Mouse (Mus musculus): ENCODE data around the gene Gm4871.
"Not testable (repeated sequence)": the region's sequence is repeated elsewhere in the genome, so short reads cannot be mapped to it uniquely, and the experiment has no call there.

The Gm4871 gene

DNA sequence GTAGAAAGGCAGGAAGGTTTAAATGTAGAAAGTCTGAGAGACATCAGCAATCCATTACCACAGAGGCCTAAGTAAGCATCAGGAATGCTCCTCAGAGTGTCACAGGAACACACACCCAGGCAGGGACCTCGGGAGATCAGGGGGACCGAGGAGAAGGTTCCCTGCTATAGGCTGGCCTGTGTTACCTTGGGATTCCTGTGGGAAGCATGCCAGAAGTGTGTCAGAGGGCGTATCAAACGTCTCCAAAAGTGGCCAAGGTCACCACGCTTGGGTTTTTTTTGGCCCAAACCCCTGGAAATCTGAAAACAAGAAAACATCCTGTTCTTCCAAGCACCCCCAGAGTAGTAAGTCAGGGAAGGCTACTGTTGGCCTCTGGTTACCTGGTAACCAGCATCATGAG is at the start of gene Gm4871:
Gene Gm4871 (minus strand): TSS at position 364 of the 400 bp plus-strand sequence.
- DNase-seq (ENCODE audit: extremely low read depth, insufficient read length, low spot score), result not testable (repeated sequence)

- no peak for DNase-seq (ENCODE audit: extremely low read depth, insufficient read length, low spot score)
These were observed 49.5 kb upstream of the Gm4871 start for GRCm38 (mm10) chr5:145081866-145082613.

DNA sequence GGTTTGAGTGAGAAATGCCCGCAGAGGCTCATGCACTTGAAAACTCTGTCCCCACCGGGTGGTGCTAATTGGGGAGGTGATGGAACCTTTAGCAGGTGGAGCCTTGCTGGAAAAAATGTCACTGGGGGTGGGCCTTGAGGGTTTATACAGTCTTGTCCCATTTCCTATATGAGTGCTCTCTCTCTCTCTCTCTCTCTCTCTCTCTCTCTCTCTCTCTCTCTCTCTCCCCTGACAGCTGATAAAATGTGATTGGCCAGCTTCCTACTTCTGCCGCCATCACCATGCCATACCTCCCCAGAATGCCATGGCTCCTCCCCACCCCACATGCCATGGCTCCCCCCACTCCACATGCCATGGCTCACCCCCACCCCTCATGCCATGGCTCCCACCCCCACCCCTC is 42.5 kb upstream of the Gm4871 start:
- no peak for DNase-seq (ENCODE audit: extremely low read depth, insufficient read length, low spot score)

DNA sequence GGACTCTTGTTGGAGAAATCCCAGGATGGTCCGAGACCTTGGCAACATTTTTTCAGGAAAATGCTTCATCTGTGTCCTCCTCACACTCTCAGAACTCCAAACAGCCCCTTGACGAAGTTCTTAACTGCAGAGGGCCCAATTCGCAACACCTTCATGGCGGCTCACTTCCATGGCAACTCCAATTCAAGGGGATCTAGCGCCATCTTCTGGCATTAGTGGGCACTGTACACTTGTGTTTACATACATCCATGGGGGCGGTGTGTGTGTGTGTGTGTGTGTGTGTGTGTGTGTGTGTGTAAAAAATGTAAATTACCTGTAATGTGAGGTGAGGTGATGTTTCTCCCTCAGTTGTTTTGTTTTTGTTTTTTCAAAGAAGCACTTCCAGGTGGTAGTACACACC is 38.8 kb upstream of the Gm4871 start:
- DNase-seq (ENCODE audit: extremely low read depth, insufficient read length, low spot score), result no peak

- DNase-seq (ENCODE audit: extremely low read depth, insufficient read length, low spot score), result no peak
These were observed 37.2 kb upstream of the Gm4871 start for GRCm38 (mm10) chr5:145069707-145070106.

DNA sequence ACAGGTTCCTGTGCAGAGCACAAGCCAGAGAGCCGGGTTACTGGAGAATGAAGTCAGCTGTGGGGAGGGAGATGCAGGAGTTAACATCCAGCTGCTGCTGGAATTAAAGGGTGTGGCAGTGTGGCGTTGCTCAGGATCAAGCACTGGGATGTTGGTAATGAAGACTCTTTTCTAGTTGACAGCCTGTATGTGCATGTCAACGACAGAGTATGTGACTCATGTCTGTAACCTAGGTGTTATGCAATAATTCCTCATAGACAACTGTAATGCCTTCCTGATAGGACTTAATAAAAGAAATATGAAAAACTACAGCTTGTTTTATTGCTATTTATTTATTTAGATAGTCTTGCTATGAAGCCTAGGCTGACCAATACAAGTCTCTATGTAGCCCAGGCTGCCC is 36.3 kb upstream of the Gm4871 start:
- DNase-seq (ENCODE audit: extremely low read depth, insufficient read length, low spot score), result no peak

- DNase-seq (ENCODE audit: extremely low read depth, insufficient read length, low spot score), result no peak
These were observed 32.3 kb upstream of the Gm4871 start for GRCm38 (mm10) chr5:145064765-145065340.

- no peak for DNase-seq (ENCODE audit: extremely low read depth, insufficient read length, low spot score)
These were observed 27.0 kb upstream of the Gm4871 start for GRCm38 (mm10) chr5:145059524-145059923.

GRCm38 (mm10) chr5:145058722-145059121 is 26.2 kb upstream of the Gm4871 start:
- no peak for DNase-seq (ENCODE audit: extremely low read depth, insufficient read length, low spot score)

DNA sequence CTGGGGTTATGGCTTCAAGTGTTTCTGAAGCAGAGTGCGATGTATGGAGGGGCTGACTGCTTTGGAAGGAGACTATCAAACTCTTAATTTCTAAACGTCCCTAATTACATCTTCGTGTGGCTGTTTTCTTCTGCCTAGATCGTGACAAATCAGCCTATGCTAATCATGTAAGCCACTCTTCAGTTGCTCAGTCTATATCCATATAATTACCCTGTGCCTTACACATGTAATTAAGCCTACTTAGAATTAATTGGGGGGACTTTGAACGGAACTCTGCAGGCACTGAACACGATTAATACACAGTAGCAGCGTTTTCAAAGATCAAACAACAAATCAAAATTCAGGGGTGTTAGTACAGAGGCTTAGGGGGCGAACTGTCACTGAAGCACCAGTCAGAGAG is 25.4 kb upstream of the Gm4871 start:
- no peak for DNase-seq (ENCODE audit: extremely low read depth, insufficient read length, low spot score)

- DNase-seq (ENCODE audit: extremely low read depth, insufficient read length, low spot score), result not testable (repeated sequence)
These were observed 21.6 kb upstream of the Gm4871 start for GRCm38 (mm10) chr5:145054187-145054586.

- not testable (repeated sequence) for DNase-seq (ENCODE audit: extremely low read depth, insufficient read length, low spot score)
These were observed 10.1 kb upstream of the Gm4871 start, which contains the start of gene 1700018F24Rik for GRCm38 (mm10) chr5:145042690-145043089. Gene 1700018F24Rik, plus strand, starts transcription at chr5:145042990.

DNA sequence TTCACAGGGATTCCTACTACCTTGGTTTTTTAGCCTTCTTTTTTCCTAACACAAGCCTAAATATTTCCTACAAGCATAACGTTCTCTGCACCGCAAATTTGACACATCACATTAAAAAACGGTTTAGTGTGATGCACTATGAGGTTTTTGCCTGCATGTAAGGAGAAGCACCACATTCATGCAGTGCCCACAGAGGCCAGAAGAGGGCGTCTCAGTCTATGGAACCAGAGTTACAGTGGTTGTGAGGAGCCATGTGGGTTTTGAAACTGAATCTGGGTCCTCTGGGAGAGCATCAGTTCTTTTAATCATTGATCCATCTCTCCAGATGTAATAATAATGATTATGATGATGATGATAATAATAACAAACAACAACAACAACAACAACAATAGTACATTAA is 9.1 kb upstream of the Gm4871 start:
- DNase-seq (ENCODE audit: extremely low read depth, insufficient read length, low spot score), result no peak

DNA sequence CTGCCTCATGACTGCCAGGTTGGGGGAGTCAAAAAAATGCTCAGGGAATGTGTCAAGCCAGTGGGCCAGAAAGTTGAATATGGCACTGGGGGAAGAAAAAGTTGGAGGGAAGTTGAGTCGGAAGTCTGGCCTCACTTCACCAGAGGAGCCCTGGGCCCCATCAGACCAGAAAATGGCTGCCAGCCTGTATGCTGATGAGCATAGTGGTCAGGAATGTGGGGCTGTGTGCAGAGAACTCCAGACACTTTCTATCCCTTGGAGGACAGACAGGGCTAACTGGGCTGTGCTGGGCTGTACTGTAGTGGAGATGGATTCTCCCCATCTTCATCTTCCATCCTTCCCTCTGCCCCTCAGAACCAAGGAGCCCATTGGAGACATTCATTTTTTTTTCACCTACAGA is 2.1 kb downstream of the Gm4871 start:
- DNase-seq (ENCODE audit: extremely low read depth, insufficient read length, low spot score), result not testable (repeated sequence)

- DNase-seq (ENCODE audit: extremely low read depth, insufficient read length, low spot score), result not testable (repeated sequence)
These were observed 11.8 kb downstream of the Gm4871 start for GRCm38 (mm10) chr5:145020712-145021111.

DNA sequence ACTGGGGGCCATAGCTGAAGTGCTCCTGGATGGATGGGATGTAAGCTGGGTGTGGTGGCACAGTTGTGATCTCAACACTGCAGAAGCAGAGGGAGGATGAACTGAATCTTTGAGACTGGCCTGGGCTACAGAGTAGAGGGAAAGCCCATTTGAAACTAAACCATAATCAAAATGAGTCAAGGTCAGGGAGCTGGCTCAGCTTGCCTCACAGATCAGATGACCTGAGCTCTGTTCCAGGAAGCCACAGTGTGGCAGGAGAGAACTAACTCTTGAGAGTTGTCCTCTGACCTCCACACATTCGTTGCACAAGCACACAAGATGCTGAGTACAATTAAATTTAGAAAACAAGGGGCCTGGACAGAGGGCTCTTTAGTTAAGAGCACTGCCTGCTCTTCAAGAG is 12.3 kb downstream of the Gm4871 start:
- not testable (repeated sequence) for DNase-seq (ENCODE audit: extremely low read depth, insufficient read length, low spot score)

DNA sequence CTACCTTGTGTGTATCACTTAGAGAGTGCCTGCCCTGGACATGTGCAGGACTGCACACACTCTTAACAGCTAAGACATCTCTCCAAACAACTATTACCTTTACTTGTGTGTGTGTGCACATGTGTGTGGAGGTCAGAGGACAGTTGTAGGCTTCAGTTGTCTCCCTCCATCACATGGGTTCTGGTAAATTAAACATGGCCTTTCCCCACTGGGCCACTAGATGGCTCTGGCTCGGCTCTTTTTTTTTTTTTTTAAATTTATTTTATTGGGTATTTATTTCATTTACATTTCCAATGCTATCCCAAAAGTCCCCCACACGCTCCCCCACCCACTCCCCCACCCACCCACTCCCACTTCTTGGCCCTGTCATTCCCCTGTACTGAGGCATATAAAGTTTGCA is 15.8 kb downstream of the Gm4871 start:
- DNase-seq (ENCODE audit: extremely low read depth, insufficient read length, low spot score), result not testable (repeated sequence)

- no peak for DNase-seq (ENCODE audit: extremely low read depth, insufficient read length, low spot score)
These were observed 18.3 kb downstream of the Gm4871 start for GRCm38 (mm10) chr5:145014278-145014677.

DNA sequence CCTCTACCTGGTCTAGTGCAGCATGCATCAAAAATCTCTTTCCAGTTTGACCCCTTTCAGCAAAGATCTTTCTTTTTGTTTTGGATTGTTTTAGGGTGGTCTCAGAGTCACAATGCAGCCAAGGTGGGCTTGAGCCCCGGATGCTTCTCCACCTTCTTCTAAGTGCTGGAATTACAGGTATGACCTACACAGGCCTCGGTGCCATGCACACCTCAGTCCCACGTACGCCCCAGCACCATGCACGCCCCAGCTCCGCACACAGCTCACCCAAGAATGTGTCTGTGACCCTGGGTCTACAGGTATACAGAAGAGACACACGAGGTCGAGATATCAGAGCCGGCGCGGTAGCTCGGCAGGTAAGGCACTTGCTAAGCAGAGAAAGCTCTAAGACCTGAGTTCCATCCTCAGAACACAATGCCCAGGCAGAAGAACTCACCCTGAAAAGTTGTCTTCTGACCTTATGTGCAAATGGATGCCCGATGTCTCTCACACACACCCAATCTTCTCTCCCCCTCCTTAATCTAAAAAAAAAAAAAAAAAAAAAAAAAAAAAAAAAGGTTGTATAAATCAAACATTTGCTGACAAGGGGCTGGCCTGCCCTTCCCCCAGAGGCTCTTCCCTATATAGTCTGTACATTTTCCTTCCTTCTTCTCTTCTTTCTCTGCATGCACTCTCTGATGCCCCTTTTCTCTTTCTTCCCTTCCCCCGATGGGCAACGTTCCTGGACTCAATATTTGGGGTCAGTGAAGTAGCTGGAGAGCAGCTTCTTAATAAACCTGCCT is 23.5 kb downstream of the Gm4871 start:
- no peak for DNase-seq (ENCODE audit: extremely low read depth, insufficient read length, low spot score)

DNA sequence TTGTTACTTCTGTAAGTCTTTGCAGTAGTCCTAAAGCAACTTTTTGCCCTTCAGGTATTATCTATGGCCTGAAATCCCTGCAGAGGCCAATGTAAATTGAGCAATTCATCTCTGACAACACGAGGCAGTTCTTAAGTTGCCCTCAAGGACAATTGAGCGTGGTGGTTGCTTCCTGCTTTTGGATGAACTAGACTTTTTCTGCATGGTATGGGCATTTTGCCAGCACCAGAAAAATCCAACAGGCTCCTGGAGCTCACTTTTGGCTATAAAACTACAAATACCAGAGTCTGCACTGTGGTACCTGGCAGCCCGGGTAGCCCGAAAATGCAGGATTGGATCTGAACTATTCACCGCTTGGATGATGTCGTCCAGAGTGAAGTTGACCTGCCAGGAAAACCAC is 27.0 kb downstream of the Gm4871 start:
- DNase-seq (ENCODE audit: extremely low read depth, insufficient read length, low spot score), result no peak

DNA sequence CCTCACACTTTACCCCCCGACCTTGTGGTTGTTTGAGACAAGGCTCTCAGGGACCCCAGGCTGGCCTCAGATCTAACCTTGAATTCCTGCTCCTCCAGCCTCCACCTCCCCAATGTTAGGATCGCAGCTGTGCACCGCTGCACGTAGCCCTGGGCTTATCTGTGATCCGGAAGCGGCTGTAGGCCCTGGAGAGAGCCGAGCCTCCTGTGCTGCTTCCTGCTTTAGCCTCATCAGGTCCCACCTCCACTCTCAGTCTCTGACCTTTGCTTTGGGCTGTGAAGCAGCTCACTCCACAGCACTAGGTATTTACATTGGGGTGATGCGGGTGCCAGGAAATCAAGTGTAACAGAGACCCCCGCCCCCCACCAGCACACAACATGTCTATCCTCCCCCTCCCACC is 28.1 kb downstream of the Gm4871 start:
- DNase-seq (ENCODE audit: extremely low read depth, insufficient read length, low spot score), result no peak

DNA sequence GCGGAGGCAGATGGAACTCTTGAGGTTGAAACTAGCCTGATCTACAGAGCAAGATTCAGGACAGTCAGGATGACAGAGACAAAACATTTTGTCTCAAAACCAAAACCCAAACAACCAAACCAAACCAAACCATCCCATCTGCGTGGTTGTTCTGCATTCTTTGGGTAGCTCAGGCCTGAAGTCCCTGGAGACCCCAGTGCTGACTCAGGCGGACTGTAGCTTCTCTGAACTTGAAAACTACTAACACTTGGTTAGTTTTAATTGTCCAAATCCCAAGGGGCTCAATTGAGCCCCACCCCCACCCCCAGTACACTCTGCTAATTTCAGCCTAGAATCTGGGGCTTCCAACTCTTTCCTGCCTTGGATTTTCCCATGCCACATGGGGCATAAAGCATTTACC is 29.2 kb downstream of the Gm4871 start:
- DNase-seq (ENCODE audit: extremely low read depth, insufficient read length, low spot score), result no peak
